Mouse (Mus musculus) urinary bladder, postnatal 36 days (tissue): ENCODE results near the gene Farsa.
A peak's percentile ranks its signal among the peaks of the same experiment; 100 is the strongest.
"Not testable (repeated sequence)": the region's sequence is repeated elsewhere in the genome, so short reads cannot be mapped to it uniquely, and the experiment has no call there.

Experiments used
- DNase-seq, 2 experiments: peaks; one replicate each; pipeline ENCODE4 v3.0.0; 2022; ENCODE audit warnings: low spot score in 2 of 2, mixed read lengths in 1 of 2

Farsa gene

DNA sequence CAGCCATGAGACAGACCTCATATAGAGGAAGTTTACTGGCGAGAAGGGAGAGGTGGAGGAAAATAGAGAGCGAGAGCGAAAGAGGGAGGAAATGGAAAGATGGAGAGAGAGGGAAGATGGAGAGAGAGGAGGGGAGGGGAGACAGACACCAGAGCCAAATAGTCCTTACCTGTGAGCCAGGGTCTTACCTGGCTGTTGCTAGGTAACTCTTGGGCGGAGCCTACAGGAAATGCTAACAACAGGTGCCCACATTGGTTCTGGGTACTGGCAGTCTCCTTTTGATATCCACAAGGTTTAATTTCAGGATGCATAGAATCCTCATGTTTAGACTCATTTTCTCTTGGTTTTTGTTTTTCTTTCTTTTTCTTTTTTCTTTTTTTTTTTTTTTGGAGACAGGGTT, 16.2 kb downstream of the Farsa start:
- no peak for DNase-seq

DNA sequence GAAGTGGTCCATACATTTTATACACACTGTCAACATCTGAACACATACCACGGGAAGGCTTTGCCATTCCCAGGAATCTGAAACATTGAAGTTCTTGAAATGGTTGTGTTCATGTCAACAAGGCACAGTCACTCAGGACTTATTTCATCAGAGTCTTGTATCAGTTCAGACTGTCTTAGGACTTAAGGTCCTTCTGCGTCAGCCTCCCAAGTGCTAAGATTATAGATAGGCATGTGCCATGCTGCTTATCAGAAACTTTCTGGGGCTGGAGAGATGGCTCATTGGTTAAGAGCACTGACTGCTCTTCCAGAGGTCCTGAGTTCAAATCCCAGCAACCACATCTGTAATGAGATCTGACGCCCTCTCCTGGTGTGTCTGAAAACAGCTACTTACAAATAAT, 17.6 kb downstream of the Farsa start:
- no peak for DNase-seq

DNA sequence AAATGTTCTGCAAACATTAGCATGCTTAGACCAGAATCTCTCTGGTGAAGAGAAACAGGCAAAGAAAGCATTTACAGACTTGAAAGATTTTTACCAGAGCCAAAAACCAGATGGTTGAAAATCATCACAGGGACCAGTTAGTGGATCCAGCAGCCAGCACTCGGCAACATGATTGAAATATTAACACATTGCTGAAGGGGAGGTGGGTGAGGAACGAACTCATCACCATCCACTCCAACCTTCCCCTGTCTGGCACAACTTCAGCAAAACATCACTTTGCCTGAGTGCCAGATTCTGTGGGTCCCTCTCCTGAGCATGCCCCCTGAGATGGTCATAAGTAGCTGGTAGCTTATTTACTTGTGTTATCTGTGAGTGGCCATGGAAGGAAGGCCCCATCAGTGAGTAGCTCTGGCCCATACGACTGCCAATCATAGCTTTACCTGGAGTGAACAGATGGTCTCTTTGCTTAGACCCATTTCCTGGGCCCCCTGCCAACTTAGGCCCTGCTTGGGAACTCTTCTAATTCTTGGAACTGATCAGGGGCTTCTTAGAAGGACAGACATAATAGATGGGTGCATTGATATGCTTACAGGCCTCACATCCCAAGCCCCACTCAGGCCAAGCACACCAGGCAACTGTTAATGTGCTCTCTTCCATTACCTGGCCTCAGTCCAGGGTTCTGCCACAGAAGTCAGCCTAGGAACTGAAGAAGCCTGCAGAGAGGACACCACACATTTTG, 20.7 kb downstream of the Farsa start:
- DNase-seq, result no peak

DNA sequence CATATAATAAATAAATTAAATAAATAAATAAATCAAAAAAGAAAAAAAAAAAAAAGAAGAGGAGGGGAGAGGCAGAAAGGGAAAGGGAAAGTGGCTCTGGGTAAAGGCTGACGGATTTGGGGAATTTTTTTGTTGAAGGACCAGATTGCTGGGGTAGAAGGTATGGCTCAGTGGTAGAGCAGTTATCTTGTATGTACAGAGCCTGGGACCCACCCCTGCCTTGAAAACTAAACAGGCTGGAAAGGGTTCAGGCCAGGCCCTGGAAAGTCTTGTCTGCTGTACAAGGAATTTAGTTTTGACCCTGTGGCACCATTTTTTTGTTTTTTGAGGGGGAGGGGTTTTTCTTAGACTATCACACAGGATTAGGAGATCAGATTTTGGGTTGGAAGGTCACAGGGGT, 22.1 kb downstream of the Farsa start:
- no peak for DNase-seq

DNA sequence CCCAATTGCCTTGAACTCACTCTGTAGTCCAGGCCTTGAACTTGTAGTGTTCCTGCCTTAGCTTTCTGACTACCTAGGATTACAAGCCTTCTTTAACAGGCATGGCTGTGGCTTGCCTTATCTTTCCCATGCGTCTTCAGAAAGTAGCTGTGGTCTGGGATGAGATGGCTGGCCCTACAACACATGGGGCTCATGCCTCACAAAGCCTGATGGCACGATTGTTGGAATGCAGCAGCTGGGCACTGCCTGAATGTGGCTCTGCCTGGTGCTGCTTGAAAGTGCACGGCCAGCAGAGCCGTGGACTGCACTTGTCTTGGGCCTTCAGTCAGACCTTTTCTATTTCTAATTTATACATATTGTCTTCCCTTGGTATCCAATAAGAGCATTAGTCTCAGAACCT, 27.9 kb downstream of the Farsa start:
- DNase-seq, result no peak

DNA sequence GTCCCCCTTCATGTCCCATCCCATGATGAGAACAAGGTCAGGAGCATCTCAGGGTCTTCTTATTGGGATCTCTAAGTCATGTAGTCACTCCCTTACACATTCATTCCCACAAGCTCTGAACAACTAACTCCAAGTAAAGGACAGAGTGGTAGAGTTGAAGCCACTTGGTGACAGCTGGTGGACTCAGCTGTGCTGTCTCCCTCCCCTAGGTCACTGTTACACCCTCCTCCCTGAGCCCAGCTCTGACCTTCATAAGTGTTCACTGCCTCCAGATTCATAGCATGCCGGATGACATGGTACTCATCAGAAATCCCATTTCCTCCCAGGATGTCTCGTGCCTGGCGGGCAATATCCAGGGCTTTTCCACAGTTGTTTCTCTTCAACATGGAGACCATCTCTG, 31.5 kb downstream of the Farsa start:
- DNase-seq, result no peak

DNA sequence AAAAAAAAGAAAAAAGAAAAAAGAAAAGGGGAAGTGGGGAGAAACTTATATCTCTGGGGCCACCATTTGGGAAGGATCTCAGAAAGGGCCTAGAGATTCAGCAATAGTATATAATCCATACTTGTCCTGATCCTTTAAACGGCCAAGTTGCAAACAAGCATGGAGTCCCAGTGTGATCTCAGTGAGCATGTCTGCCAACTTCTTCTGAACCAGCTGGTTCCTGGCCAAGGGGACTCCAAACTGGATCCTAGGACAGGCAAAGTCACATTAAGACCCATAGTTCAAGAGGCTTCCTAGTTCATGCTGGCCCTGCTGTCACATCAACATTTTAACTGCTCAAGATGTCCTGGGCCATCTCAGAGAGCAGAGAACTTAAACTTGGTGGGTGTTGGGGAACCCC, 32.4 kb downstream of the Farsa start:
- no peak for DNase-seq

DNA sequence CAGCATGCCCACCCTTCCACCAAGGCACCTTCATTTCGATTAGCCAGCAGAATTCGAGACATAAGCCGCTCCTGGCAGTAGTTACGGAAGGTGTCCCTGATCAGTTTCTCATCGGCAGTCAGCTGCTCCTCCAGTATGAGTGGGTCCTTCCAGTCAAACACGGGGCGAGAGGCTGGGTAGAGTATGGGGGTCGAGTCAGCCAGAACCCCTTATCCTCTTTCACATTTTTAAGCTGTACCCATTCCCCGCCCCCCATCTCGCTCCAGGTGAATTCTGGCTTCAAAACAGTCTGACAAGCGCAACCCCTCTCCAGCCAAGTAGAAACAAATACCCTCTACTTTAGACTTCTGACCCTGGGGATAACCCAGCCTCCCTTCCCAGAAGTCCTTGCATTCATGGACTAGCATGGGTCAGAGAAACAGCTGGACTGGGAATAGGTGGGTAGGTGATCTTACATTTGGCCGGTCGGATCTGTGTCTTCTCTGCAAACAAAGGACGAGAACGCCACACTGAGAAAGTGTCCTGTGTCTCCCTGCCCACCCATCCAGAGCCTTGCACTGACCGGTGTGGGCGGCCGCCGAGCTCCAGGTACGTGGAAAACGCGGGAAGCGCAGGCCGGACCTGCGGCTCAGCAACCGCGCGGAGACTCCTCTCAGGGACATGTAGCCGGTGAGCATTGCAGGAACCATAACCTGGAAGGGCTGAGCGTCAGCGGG, 36.4 kb downstream of the Farsa start:
- no peak for DNase-seq

DNA sequence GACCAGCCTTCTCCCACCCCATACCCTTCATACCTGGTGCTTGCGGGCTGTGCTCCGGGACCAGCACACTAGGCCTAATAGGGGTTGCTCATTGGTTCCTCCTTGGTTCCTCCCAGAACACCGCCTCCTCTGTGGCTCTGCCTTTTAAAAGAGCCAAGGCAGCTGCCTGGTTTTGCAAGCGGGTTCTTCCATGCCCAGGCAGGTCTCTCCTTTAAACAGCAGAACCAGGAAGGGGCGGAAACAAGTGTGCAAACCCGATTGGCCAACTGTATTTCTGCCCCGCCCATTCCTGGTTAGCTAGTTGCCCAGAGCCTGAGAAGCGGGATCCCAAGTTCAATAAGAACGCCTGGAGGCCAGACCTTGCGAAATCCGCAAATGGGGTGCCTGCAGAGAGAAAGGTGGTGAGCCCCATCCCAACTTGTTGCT, 36.9 kb downstream of the Farsa start, which contains the start of gene Gcdh:
Gcdh (minus strand) TSS at position 213 of the 426 bp plus-strand sequence.
- peak; percentile 85 to 93 for DNase-seq

DNA sequence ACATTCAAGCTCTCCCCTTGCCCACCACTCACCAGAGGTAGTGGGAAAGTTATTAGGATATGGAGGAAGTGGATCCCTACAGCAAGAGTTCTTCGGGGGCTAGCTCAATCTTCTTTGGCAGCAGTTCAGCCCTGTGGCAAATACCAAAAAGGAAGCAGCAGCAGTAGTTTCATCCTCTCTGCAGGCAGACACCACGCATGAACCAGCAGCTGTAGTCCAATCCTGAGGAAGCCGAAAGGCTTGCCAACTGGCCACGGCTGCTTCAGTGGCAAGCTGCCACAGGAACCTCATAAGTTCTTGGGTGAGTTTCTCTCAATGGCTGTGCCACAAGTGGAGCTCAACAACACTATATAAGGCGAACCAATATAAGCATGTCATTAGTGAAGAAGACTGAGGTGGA, 39.2 kb downstream of the Farsa start:
- DNase-seq, result no peak

DNA sequence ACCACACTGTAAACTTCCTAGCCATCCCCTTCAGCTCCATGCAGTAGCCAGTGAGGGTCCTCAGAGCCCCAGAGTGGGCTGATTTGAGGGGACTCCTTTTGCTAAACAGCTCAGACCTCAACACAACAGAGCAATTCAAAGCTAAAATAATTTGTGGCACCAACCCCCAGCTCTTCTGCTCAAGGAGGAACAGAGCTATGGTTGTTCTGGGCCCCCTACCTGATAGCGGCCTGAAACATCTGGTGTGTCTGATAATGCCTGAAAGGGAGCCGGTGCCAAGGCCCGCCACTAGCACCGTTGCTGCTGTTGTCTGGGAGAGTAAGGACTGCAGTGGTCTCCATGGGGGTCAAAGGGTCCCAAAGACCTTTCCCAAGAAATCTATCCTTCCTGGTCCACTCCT, 44.3 kb downstream of the Farsa start:
- no peak for DNase-seq

DNA sequence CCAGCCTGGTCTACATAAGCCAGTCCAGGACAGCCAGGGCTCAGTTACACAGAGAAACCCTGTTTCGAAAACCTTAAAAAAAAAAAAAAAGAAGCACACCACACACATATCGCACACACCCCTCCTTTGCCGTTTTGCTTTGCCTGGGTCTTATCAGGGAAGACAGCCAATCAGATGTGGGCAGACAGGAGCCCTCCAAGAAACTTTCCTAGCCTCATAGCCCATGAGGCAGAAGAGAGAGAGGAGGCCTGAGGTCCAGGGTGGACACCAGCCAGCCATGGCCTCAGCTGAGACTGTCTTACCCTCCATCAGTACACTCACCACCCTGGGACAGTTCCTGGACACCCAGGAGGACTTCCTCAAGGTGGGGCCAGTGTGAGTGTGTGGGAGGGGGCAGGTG, 45.0 kb downstream of the Farsa start, which contains the start of gene Klf1:
Klf1 (plus strand) TSS at position 177 of the 400 bp plus-strand sequence.
- DNase-seq, result no peak

DNA sequence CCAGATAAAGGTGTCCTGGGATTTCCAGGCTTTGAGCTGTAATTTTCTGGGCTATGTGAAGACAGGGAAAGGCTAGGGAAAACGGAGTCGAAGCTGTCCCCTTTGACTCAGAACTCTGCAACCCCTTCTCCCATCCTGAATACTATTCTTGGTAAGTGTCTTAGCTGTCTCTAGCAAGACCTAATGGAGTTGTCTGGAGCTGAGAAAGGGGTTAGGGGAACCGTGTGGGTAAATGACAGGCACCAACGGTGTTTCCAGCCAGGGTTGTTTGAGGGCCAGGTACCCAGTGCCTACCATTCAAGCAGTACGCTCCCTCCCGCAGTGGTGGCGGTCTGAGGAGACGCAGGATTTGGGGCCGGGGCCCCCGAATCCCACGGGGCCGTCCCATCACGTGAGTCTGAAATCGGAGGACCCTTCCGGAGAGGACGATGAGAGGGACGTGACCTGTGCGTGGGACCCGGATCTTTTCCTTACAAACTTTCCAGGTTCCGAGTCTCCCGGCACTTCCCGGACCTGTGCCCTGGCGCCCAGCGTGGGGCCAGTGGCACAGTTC, 45.7 kb downstream of the Farsa start:
- DNase-seq, result no peak

DNA sequence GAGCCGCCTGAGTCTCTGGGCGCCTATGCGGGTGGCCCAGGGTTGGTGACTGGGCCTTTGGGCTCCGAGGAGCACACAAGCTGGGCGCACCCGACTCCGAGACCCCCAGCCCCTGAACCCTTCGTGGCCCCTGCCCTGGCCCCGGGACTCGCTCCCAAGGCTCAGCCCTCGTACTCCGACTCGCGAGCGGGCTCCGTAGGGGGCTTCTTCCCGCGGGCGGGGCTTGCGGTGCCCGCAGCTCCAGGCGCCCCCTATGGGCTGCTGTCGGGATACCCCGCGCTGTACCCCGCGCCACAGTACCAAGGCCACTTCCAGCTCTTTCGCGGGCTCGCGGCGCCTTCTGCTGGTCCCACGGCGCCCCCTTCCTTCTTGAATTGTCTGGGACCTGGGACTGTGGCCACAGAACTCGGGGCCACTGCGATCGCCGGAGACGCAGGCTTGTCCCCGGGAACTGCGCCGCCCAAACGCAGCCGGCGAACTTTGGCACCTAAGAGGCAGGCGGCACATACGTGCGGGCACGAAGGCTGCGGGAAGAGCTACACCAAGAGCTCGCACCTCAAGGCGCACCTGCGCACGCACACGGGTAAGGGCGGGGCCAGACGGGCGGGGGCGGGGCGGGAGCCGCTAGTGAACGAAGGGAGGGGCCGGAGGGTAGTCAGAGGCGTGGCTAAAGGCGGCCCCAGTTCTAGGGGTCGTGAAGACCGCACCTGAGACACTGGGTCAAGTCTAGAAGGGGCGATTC, 46.3 kb downstream of the Farsa start:
- peak; percentile 86 to 91 for DNase-seq

DNA sequence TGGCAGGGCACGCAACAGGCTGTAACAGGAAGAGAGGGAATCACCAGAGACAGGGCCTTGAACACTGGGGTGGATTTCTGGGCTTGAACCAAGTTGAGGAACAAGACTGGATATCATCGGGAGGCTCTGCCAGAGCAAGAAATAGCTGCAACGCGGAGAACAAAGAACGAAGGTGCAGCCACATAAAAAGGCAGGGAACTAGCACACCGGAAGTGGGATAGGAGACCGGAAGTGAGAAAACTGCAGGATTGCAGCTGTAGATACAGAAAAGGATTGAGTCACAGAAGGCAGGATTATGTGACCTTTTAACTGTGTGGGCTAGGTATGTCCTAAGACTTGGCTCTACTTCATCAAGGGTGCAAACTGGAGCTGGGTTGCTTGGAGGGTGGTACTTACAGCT, 47.6 kb downstream of the Farsa start:
- no peak for DNase-seq

DNA sequence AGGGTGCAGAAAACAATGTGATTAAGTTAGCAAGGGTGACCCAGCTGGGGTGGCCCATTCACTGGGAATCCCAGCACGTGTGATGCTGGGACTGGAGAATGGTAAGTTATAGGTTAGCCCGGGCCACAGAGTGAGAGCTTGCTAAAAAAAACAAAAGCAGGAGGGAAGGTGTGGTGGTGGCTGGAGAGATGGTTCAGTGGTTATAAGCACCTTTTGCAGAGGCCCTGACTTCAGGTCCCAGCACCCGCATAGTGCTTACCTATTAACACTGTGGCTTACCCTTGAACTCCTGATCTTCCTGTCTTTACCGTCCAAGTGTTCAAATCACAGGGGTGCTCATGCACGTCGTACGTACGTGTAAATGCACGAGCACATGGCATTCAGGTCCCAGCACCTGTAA, 50.2 kb downstream of the Farsa start:
- DNase-seq, result no peak

DNA sequence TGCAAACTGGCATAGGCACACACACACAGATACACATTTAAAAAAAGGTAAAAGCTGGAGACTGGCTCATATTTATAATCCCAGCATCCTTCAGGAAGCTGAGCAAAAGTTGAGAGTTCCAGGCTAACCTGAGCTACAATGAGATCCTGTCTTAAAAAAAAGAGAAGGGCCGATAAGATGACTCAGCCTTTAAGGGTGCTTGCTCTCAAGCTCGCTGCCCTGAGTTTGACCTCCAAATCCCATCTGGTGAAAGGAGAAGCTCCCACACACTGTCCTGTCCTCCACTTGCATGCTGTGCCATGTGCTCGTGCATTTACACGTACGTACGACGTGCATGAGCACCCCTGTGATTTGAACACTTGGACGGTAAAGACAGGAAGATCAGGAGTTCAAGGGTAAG, 50.7 kb downstream of the Farsa start:
- no peak for DNase-seq

DNA sequence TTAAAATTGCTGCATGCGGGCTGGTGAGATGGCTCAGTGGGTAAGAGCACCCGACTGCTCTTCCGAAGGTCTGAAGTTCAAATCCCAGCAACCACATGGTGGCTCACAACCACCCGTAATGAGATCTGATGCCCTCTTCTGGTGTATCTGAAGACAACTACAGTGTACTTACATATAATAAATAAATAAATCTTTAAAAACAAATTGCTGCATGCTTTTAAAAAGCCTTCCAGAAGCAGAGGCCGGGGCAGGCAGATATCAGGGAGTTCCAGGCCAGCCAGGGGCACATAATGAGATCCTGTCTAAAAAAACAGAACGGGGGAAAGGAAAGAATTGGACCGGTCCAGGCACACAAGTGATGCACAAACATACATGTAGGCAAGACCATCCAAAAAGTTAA, 51.2 kb downstream of the Farsa start:
- DNase-seq, result not testable (repeated sequence)

DNA sequence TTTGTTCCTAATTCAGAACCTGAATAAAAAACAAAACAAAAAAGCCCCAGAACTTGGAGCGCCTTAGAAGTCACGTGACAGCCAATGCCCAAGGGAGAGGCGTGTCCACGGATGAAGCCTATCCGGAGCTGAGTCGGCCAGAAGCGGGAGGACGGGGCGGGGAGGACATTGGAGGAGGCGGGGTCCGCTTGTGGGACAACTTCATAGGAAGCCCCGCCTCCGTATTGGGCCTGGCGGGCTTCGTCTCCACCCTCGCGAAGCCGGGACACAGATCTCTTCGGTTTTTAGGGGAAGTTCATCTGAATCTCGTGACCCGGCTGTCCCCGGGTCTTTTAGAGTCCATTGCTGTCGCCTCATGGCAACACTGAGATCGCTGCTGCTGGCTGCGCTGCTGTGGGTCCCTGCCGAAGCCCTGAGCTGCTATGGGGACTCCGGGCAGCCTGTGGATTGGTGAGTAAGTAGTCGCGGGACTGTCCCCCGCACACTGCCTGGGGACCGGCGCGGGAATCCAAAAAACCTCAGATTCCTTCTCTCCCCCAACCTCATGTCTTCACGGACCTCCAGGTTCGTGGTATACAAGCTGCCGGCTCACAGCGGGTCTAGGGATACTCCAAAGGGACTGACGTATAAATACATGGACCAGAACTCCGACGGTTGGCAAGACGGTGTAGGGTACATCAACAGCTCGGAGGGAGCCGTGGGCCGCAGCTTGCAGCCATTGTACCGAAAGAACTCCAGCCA, 51.8 kb downstream of the Farsa start, which contains the start of gene Dnase2a:
Dnase2a (plus strand) TSS at position 140 of the 741 bp plus-strand sequence.
- peak; percentile 94 to 97 for DNase-seq

DNA sequence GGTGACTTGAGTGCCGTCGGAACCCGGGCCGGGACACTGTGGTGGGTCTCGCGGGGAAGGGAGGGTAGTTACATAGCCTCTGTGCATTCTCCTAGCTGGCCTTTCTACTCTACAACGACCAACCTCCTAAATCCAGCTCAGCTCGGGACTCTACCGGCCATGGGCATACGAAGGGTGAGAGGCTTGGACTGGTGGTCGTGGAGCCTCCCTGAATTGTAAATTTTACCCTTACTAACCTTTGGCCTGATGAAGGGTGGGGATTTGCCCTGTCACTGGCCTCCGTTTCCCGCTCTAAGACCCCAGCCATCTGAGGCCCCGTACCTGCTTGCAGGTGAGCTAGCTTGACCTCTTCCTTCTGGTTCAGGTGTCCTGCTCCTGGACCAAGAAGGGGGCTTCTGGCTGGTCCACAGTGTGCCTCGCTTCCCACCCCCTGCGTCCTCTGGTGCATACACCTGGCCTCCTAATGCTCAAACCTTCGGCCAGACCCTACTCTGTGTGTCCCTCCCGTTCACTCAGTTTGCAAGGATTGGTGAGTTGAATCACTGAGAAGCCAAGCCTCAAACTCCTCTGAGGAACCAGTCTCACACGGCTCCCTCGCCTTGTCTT, 52.5 kb downstream of the Farsa start:
- DNase-seq, result no peak

DNA sequence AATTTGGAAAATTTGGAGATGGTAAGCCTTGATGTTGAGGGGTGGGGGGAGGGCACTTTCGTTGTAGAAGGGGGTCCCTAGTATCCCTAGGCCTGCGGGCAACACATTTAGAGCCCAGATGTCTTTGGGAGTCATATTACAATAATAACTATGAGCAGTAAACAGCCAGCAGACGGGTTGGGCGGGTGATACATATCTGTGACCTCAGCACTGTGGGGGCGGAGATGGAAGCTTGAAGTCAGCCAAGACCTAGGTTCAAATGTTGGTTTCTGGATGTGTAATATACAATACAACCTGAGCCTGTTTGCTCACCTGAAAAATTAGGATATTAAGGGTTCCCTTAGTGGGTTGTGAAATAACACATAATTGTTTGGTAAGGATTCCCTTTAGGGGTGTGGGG, 53.2 kb downstream of the Farsa start:
- DNase-seq, result no peak
